Mouse (Mus musculus) hindbrain, embryonic 12.5 days (tissue): ENCODE results near the gene Atp9a. TPM values are rescaled to one million over a fixed set of nuclear protein-coding genes. Genes with fewer than 3 reads are reported as not detected.
"Not testable (repeated sequence)": the region's sequence is repeated elsewhere in the genome, so short reads cannot be mapped to it uniquely, and the experiment has no call there.

ENCODE experiments used
- ATAC-seq: fragments of 200-750 bp; cut with Nextera tagmentation; 2 replicates; pipeline ENCODE4 v1.8.0; 2017; ENCODE audit warnings: moderate TSS enrichment; ENCODE audit not compliant: low FRiP score
- H3K27ac ChIP-seq: fragments of 300-500 bp; sonication (generic); 2 replicates; pipeline ENCODE4 v1.5.1; 2016; ENCODE audit warnings: mild to moderate bottlenecking
- H3K27me3 ChIP-seq: fragments of 300-500 bp; sonication (generic); 2 replicates; pipeline ENCODE4 v1.6.1; 2016; ENCODE audit warnings: mild to moderate bottlenecking
- H3K36me3 ChIP-seq: fragments of 300-500 bp; sonication (generic); 2 replicates; pipeline ENCODE4 v1.6.1; 2016; ENCODE audit warnings: mild to moderate bottlenecking
- H3K4me1 ChIP-seq: fragments of 300-500 bp; sonication (generic); 2 replicates; pipeline ENCODE4 v1.6.1; 2016
- H3K4me2 ChIP-seq: fragments of 300-500 bp; sonication (generic); replicated peaks from 2 replicates; pipeline ENCODE4 v1.6.1; 2016; ENCODE audit warnings: mild to moderate bottlenecking
- H3K4me3 ChIP-seq: fragments of 300-500 bp; sonication (generic); 2 replicates; pipeline ENCODE4 v1.5.1; 2016; ENCODE audit warnings: mild to moderate bottlenecking
- H3K9ac ChIP-seq: fragments of 300-500 bp; sonication (generic); 2 replicates; pipeline ENCODE4 v1.6.1; 2016; ENCODE audit warnings: mild to moderate bottlenecking, moderate library complexity
- H3K9me3 ChIP-seq: fragments of 300-500 bp; sonication (generic); replicated peaks from 2 replicates; pipeline ENCODE4 v1.6.1; 2016; ENCODE audit warnings: mild to moderate bottlenecking
- whole genome bisulfite sequencing: fragments of 180-500 bp; shearing (Covaris S2); methylation state at CpG from one replicate; pipeline ENCODE4 v1.1.7; 2016; 5-methylcytosine and 5-hydroxymethylcytosine counted together
- polyA plus RNA-seq: library from polyadenylated mRNA; unstranded; fragments of >200 nt; fragmentation: Nextera tagmentation; extraction: Ambion mirVana; gene quantifications from 2 replicates; pipeline ENCODE4 v1.2.1, GENCODE M21; 2016

The Atp9a gene
- polyA plus RNA-seq, 1 experiment from 2014 or later, result 50.8 TPM

DNA sequence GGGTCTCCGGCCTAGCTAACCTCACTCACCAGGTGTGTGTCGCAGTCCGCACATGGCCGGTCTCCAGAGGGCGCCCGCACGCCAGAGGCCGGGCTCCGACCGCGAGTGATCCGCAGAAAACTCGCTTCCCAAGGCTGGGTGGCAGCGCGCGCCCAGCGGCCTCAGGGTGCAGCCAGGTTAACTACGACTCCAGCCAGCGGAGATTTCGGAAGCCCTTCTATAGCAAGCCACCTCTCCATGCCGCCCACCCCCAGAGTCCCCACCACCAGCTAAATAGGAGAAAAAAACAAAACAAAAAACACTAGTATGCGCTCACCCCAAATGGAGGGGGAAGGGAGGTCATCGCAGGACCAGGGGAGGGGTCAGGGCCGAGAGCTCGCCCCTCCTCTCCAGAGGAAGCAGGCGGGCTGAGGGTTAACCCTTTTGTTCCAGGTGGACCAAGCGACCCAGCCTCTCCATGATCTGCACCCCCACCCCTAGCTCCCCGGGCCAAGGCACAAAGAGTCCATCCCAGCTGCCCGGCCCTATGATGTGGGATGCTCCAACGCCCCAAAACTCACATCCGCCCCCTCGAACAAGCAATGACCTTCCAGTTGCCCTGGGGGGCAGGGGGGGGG lies 23.0 kb upstream of the Atp9a start:
- H3K27me3 ChIP-seq, result peaks cover 44% of the 10 kb centered on the region

DNA sequence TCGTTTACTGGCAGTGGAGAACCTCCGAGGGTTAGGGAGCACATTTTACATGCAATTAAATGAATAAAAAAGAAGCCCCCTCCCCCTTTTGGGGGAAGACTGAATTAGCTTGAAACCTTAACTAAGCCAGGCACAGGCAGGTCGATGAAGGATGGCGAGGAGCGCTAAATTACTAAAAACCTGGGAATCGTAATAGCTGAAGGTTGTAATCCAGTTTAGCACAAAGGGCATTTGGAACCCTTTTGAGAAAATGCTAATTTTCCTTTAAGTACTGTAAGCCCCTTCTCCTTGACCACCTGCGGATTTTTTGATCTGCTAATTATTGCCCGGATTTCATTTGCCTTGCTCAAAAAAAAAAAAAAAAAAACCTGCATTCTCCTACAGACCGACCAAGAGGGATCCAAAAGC lies 22.3 kb upstream of the Atp9a start:
- no peak overlapping the region for H3K27ac ChIP-seq
- H3K36me3 ChIP-seq, result no peaks in the 10 kb centered on the region
- 3% methylated on average over 9 of the region's 9 CpGs for WGBS
- H3K4me2 ChIP-seq, result peak overlapping the region; percentile 86
- no peak overlapping the region for H3K9ac ChIP-seq
- peak overlapping the region; percentile 1; the same call in 1 of the 2 replicates for H3K4me3 ChIP-seq
- no peak for ATAC-seq
- peaks cover 44% of the 10 kb centered on the region for H3K27me3 ChIP-seq
- H3K9me3 ChIP-seq, result no peaks in the 10 kb centered on the region
- H3K4me1 ChIP-seq, result peaks cover 43% of the 10 kb centered on the region

More for the DNA sequence above, 23.0 kb upstream of the Atp9a start:
- H3K27ac ChIP-seq, result peak overlapping the region; percentile 32
- peak overlapping the region; percentile 59 for H3K4me3 ChIP-seq
- peaks cover 43% of the 10 kb centered on the region for H3K4me1 ChIP-seq
- WGBS, result under 1% methylated on average over 32 of the region's 32 CpGs
- peak overlapping the region; percentile 86 for H3K4me2 ChIP-seq
- peak overlapping the region; percentile 65 for H3K9ac ChIP-seq
- ATAC-seq, result peak; percentile 38
- H3K36me3 ChIP-seq, result no peaks in the 10 kb centered on the region
- H3K9me3 ChIP-seq, result no peaks in the 10 kb centered on the region

DNA sequence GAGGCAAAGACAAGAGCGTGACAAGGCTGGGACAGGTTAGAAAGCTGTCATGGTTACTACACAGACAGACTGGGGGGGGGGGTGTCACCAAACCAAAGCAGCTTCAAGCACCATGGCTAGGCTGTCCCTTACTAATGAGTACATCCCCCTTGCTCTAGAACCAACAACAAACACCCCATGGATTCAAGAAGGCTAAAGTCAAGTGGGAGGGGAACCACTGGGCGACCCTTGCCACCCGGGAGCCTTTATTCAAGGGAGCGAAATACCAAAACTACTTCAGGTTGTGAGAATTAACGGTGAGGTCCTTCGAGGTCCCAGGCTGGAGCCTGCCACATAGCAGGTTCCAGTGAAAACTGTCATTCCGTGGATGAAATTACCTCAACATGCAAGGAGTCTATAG lies 21.6 kb upstream of the Atp9a start:
- WGBS, result 6% methylated on average over 7 of the region's 7 CpGs
- H3K36me3 ChIP-seq, result no peaks in the 10 kb centered on the region
- H3K9me3 ChIP-seq, result no peaks in the 10 kb centered on the region
- peaks cover 43% of the 10 kb centered on the region for H3K4me1 ChIP-seq
- H3K9ac ChIP-seq, result no peak overlapping the region
- H3K27ac ChIP-seq, result no peak overlapping the region
- peaks cover 39% of the 10 kb centered on the region for H3K27me3 ChIP-seq
- peak overlapping the region; percentile 86 for H3K4me2 ChIP-seq
- no peak for ATAC-seq
- H3K4me3 ChIP-seq, result no peak overlapping the region

DNA sequence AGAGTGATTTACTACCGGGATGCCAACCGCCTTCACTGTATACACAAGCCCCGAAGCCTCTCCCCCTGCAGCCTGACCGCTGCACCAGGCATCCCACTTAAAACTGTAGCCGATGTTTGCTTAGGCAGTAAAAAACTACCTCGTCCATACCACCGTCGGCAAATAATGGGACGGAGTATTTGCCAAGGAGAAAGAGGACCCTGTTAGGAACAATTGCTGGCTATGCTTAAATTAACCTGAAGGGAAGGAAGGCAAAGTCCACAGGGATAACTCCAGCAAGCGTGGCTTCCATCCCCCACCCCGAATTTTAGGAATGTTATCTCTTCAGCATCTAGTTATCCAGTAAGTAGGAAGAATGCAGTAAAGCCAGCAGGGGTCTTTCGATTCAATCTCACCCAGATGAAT lies 20.2 kb upstream of the Atp9a start:
- ATAC-seq, result no peak
- Histone ChIP-seq H3K4me1 (peaks cover 43% of the 10 kb centered on the region), H3K9ac (peak overlapping the region; percentile 32), H3K4me2 (peak overlapping the region; percentile 48), H3K9me3 (no peaks in the 10 kb centered on the region), H3K4me3 (peak overlapping the region; percentile 20), H3K27ac (peak overlapping the region; percentile 52; the same call in 1 of the 2 replicates), H3K27me3 (peaks cover 26% of the 10 kb centered on the region), H3K36me3 (no peaks in the 10 kb centered on the region)
- 2% methylated on average over 12 of the region's 12 CpGs for WGBS

DNA sequence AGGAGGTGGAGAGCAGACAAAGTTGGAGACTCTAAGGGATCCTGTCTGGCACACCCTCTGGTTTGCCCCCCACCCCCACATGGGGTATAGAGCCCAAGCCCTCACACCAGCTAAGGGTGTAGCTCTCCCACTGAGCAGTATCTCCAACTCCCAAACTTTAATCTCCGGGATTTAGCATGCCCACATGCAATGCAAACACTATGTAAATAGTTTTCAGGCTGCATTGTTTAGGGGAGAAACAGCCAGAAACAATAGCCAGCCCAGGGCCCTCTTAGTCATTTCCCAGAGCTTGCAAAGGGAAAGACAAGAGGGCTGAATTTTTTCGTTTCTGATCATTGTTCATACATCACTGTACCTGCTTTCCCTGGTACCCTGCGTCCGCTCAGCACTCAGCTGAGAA lies 19.7 kb upstream of the Atp9a start:
- Histone ChIP-seq H3K4me2 (peak overlapping the region; percentile 48), H3K9me3 (no peaks in the 10 kb centered on the region), H3K9ac (peak overlapping the region; percentile 32), H3K4me3 (peak overlapping the region; percentile 20), H3K27me3 (peaks cover 26% of the 10 kb centered on the region), H3K27ac (peak overlapping the region; percentile 52; the same call in 1 of the 2 replicates), H3K4me1 (peaks cover 43% of the 10 kb centered on the region), H3K36me3 (no peaks in the 10 kb centered on the region)
- WGBS, result 10% methylated on average over 4 of the region's 4 CpGs
- no peak for ATAC-seq

DNA sequence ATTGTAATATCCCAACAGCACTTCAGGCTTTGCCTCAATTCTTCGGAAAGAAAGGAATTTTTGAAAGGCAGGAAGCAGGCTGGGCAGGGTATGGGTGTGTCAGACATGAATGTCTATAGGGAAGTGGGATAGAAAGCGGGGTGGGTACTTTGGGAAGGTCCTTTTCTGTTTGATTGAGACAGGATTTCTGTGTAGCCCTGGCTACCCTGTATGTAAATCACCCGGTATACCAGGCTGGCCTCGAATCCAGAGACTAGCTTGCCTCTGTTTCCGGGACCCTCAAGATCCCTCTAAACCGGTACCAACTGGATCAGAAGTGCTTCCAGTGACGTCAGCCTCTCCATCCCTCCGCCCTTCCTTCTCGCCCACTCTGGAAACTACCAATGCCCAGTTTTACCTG lies 18.9 kb upstream of the Atp9a start:
- Histone ChIP-seq H3K27me3 (peaks cover 22% of the 10 kb centered on the region), H3K27ac (no peak overlapping the region), H3K36me3 (peaks cover 1% of the 10 kb centered on the region), H3K4me2 (no peak overlapping the region), H3K9me3 (no peaks in the 10 kb centered on the region), H3K9ac (no peak overlapping the region), H3K4me1 (peaks cover 36% of the 10 kb centered on the region), H3K4me3 (no peak overlapping the region)
- WGBS, result 85% methylated on average over 9 of the region's 9 CpGs
- ATAC-seq, result no peak

DNA sequence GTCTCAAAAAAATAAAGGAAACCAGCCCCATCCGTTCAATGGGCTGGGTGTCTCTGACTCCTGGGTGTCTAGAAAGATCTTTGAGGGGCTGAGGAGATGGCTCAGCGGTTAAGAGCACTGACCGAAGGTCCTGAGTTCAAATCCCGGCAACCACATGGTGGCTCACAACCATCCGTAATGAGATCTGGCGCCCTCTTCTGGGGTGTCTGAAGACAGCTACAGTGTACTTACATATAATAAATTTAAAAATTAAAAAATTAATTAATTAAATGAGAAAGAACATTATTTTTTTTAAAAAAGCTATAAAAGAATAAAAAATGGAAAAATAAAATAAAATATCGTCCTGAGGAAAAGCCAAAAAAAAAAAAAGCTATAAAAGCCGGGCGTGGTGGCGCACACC lies 2.2 kb upstream of the Atp9a start:
- H3K4me1 ChIP-seq, result peaks cover 11% of the 10 kb centered on the region; the same call in 1 of the 2 replicates
- not testable (repeated sequence) for H3K27ac ChIP-seq, H3K36me3 ChIP-seq, H3K9me3 ChIP-seq, H3K27me3 ChIP-seq, H3K9ac ChIP-seq, H3K4me3 ChIP-seq, H3K4me2 ChIP-seq, ATAC-seq
- WGBS, result 89% methylated on average over 10 of the region's 10 CpGs

DNA sequence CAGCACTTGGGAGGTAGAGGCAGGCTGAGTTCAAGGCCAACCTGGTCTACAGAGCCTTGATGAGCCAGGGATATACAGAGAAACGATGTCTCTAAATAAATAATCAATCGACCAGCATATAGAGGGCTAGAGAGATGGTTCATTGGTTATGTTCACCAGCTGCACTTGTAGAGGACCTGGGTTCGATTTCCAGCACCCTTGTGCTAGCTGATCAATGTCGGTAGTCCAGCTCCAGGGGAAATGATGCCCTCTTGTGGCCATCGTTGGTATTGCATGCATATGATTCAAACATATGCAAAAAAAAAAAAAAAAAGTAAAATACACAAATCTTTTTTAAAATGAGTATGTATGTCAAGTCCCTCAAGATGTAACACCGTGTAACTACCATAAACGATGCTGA lies 440 bp upstream of the Atp9a start:
- ATAC-seq, result no peak
- 16% methylated on average over 7 of the region's 7 CpGs for WGBS
- H3K27ac ChIP-seq, result peak overlapping the region; percentile 91

DNA sequence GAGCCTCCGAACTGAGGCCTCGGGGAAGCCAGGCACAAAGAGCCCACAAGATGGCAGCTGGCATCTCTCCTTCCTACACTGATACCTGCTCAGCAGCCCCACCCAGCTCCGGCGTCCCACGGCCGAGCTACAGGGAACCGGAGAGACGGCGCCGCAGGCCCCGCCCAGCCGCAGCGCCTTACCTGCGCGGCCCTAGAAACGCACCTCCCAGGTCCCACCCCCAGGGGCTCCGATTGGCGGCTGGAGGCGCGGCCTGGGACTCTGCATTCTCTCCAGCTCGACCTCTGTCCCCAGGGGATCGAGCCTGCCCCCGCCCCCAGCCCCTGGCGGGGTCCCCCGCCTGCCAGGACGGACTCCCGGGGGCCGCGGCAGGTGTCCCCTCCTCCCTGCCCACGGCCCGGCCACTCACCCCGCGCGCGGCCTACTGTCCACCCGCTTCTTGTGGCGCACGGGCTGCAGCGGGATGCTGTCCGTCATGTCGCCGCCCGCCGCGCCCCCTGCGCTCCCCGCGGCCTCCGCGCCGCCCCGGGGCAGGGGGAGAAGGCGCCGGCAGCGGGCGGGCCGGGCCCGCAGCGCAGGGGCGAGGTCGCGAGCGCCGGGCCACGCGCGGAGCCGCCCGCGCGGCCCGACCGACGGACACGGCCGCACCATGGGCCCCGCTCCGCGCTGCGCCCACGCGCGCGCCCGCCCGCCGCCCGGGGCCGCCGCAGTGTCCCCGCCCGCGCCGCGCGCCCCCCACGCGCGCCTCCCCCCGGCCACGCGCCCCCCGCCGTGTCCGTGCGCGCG lies 743 bp downstream of the Atp9a start:
- Histone ChIP-seq H3K4me2 (peak overlapping the region; percentile 71), H3K4me1 (peaks cover 11% of the 10 kb centered on the region; the same call in 1 of the 2 replicates), H3K9ac (peak overlapping the region; percentile 88), H3K4me3 (peak overlapping the region; percentile 91), H3K27ac (peak overlapping the region; percentile 91), H3K9me3 (no peaks in the 10 kb centered on the region), H3K36me3 (no peaks in the 10 kb centered on the region), H3K27me3 (no peaks in the 10 kb centered on the region)
- peak; percentile 85 for ATAC-seq
- WGBS, result 1% methylated on average over 36 of the region's 108 CpGs

More for the DNA sequence above, 440 bp upstream of the Atp9a start:
- H3K27me3 ChIP-seq, result no peaks in the 10 kb centered on the region
- H3K9ac ChIP-seq, result no peak overlapping the region
- H3K4me1 ChIP-seq, result peaks cover 11% of the 10 kb centered on the region; the same call in 1 of the 2 replicates
- H3K9me3 ChIP-seq, result no peaks in the 10 kb centered on the region
- peak overlapping the region; percentile 91; the same call in 1 of the 2 replicates for H3K4me3 ChIP-seq
- H3K4me2 ChIP-seq, result peak overlapping the region; percentile 71; the same call in 1 of the 2 replicates
- no peaks in the 10 kb centered on the region for H3K36me3 ChIP-seq

DNA sequence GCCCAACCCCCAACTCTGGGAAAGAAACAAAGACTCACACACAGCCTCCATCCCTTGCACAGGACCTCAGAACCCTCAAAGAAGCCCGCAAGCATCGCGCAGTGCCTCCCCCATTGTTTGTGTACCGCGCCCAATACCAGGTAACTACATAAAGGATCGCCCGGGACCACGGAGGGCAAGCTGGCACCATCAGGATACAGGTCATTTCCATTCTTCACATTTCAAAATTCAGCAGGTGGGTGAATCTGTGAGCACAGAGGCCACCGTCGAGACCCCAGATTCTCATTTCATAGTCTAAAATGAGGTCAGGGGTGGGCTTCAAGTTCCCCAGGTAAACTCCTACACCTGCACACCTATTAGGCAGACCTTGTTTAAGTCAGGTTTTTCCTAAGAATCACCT lies 1.7 kb downstream of the Atp9a start:
- H3K9me3 ChIP-seq, result no peaks in the 10 kb centered on the region
- peaks cover 13% of the 10 kb centered on the region; the same call in 1 of the 2 replicates for H3K4me1 ChIP-seq
- WGBS, result 88% methylated on average over 10 of the region's 10 CpGs
- H3K4me3 ChIP-seq, result peak overlapping the region; percentile 91
- peak overlapping the region; percentile 91; the same call in 1 of the 2 replicates for H3K27ac ChIP-seq
- no peaks in the 10 kb centered on the region for H3K27me3 ChIP-seq
- H3K4me2 ChIP-seq, result peak overlapping the region; percentile 71
- ATAC-seq, result no peak
- H3K9ac ChIP-seq, result peak overlapping the region; percentile 88
- no peaks in the 10 kb centered on the region for H3K36me3 ChIP-seq

DNA sequence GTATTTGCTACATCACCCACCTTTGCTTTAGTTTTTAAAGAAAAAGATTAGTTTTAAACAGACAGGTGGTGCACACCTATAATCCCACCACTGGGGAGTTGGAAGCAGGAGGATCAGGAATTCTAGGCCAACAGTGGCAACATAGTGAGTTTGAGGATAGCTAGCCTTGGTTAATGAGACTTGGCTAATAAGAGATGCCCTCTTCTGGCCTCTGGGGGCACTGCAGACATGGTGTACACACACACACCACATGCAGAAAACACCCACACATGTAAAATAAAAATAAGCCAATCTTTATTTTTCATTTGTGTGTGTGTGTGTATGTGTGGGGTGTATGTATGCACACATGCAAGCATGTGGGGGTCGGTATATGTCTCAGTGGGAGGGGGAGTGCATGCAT lies 3.4 kb downstream of the Atp9a start:
- 91% methylated on average over 1 of the region's 1 CpGs for WGBS
- ATAC-seq, result no peak

DNA sequence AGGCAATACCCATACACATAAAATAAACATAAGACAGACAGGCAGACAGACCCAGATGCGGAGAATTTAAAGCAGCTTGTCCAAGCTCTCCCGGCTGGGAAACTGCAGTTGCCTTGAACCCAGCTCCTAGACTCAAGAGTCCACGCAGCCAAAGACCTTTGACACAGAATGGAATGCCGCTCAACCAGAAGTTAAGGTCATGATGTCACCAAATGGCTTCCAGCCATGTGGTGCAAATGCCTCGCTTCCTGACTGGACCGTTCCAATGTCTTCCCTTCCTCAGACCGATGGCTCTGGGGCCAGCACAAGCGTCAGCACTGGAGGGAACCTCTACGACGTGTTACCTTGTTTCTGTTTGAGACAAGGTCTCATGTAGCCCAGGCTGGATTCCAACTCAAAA lies 4.3 kb downstream of the Atp9a start:
- Histone ChIP-seq H3K9me3 (no peaks in the 10 kb centered on the region), H3K4me3 (no peak overlapping the region), H3K36me3 (no peaks in the 10 kb centered on the region), H3K27ac (no peak overlapping the region), H3K9ac (no peak overlapping the region), H3K4me1 (peaks cover 20% of the 10 kb centered on the region), H3K4me2 (no peak overlapping the region), H3K27me3 (no peaks in the 10 kb centered on the region)
- no peak for ATAC-seq
- 76% methylated on average over 10 of the region's 10 CpGs for WGBS

More for the DNA sequence above, 3.4 kb downstream of the Atp9a start:
- Histone ChIP-seq H3K9me3 (no peaks in the 10 kb centered on the region), H3K9ac (no peak overlapping the region), H3K4me2 (no peak overlapping the region), H3K36me3 (no peaks in the 10 kb centered on the region), H3K4me3 (no peak overlapping the region), H3K27me3 (no peaks in the 10 kb centered on the region), H3K27ac (no peak overlapping the region), H3K4me1 (peaks cover 19% of the 10 kb centered on the region)
